Mouse (Mus musculus) Patski (cell line): ENCODE data around the gene Arl5c. TPM values are rescaled to one million over a fixed set of nuclear protein-coding genes. Genes with fewer than 3 reads are reported as not detected.
A peak's percentile ranks its signal among the peaks of the same experiment; 100 is the strongest.
"Not testable (repeated sequence)": the region's sequence is repeated elsewhere in the genome, so short reads cannot be mapped to it uniquely, and the experiment has no call there.

ENCODE experiments used
- ATAC-seq: fragments of 100-300 bp; one replicate; pipeline ENCODE4 v1.8.0; 2021
- CTCF ChIA-PET: fragments of 350-600 bp; sonication (Branson Sonifier 250); formaldehyde crosslinking; loops from one replicate; lab custom pipeline; 2022; ENCODE audit warnings: inconsistent platforms; lab: Charles Lee
- POLR2A ChIA-PET: fragments of 350-600 bp; sonication (Branson Sonifier 250); formaldehyde crosslinking; loops from one replicate; lab custom pipeline; 2022; ENCODE audit warnings: antibody characterized with exemption, inconsistent platforms; lab: Charles Lee
- DNase-seq: peaks from one replicate; pipeline ENCODE4 v3.0.0-alpha.2; 2011; ENCODE audit warnings: low read depth, low spot score
- H3K27me3 ChIP-seq: fragments of 371-371 bp; one replicate; pipeline ENCODE4 v1.5.1; 2021
- CTCF ChIP-seq: fragments of 100-300 bp; IDR thresholded peaks from one replicate; pipeline ENCODE4 v1.5.1; 2021
- in situ Hi-C: fragments of 300-500 bp; cut with MboI; formaldehyde crosslinking; loops from 3 replicates; pipeline ENCODE4 v1.11.1; 2018; ENCODE audit warnings: low pct_unique_long_range_greater_than_20kb, mixed read lengths
- polyA plus RNA-seq: library from polyadenylated mRNA; unstranded; gene quantifications from one replicate; pipeline ENCODE4 v1.2.3, GENCODE M21; 2021

Gene Arl5c
- polyA plus RNA-seq, 1 experiment from 2014 or later: 2.0 TPM

GRCm38 (mm10) chr11:97955146-97955902, 40.7 kb downstream of the Arl5c start:
- CTCF ChIA-PET: interaction anchor here (1.1 kb wide), 1 partner anchor 10 kb away, joined by 3 read pairs; no protein-coding TSS in a partner anchor
- no peak for ATAC-seq
- TF ChIP-seq CTCF: no peak
- in situ Hi-C loops: no loop called here
- no peaks in the 10 kb centered on the region for H3K27me3 ChIP-seq
- POLR2A ChIA-PET: no interaction called here
- no peak for DNase-seq

GRCm38 (mm10) chr11:97954469-97955141, 41.4 kb downstream of the Arl5c start:
- ATAC-seq: no peak
- H3K27me3 ChIP-seq: no peaks in the 10 kb centered on the region
- ChIA-PET POLR2A (no interaction called here), CTCF (no interaction called here)
- no peak for DNase-seq
- TF ChIP-seq CTCF: no peak
- in situ Hi-C loops: no loop called here

- CTCF ChIA-PET: interaction anchor here (0.9 kb wide), 1 partner anchor 10 kb away, joined by 4 read pairs; no protein-coding TSS in a partner anchor
- TF ChIP-seq CTCF: no peak
- in situ Hi-C loops: no loop called here
- ATAC-seq (no peak), DNase-seq (no peak)
- no peaks in the 10 kb centered on the region for H3K27me3 ChIP-seq
- POLR2A ChIA-PET: no interaction called here
Measured at GRCm38 (mm10) chr11:97953939-97954275, 42.1 kb downstream of the Arl5c start.

DNA sequence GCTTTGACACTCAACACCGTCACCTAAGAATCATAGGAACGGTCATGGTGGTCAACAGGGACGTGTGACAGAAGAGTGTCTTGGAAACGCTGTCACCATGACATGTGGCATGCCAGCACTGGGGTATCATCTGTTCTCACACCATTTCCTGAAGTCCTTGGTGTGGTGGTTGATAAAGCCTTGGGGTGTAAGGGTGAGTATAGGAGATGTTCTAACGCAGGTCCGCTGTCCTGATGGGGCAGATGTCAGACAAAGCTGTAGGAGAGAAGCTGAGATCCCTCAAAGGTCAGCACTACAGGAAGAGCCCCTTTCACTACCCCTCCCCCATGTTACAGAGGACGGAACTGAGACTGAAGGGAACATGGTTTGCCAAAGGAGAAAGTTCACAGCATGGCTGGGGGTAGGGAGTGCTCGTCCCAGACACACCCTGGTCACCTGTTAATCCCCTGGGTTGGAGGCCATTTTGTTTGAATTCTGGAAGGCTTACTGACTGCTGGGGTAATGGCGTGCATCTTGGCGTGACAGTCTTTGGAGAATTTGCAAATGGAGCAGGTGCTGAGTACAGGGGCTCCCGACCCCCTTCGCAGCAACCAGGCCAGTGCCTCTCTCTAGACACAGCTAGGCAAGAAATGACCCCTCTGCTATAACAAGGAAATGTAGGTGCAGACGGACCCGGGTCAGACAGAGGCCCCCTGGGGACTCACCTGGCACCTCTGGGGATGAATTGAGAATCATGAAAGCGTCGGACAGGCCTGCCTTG, 42.6 kb downstream of the Arl5c start:
- no peak for ATAC-seq
- ChIA-PET POLR2A (no interaction called here), CTCF (interaction anchor here (0.9 kb wide), 1 partner anchor 9 kb away, joined by 4 read pairs; no protein-coding TSS in a partner anchor)
- TF ChIP-seq CTCF: no peak
- in situ Hi-C loops: no loop called here
- H3K27me3 ChIP-seq: no peaks in the 10 kb centered on the region
- DNase-seq: no peak

DNA sequence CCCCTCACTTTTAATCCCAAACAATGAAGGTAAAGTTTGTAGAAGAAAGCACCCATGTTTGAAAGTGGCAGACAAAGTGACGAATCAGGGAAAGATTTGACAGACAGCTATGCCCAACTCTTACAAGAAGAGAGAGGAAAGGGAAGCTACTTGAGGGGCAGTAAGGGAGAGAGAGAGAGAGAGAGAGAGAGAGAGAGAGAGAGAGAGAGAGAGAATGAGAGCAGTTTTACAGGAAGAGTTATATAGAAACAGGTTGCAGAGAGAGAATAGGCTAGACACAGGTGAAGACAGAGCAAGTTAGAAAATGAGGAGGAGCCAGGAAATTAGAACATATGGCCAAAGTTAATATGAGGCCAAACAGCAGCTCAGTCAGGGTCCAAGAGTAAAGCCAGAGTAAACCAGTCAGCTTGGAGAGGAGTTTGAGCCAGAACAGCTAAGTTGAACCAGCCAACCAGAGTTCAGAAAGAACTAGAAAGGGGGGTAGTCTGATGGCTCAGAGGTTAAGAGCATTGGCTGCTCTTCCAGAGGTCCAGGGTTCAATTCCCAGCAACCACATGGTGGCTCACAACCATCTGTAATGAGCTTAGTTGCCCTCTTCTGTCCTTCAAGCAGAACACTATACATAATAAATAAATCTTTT, 43.5 kb downstream of the Arl5c start:
- no peak for ATAC-seq
- in situ Hi-C loops: no loop called here
- TF ChIP-seq CTCF: no peak

DNA sequence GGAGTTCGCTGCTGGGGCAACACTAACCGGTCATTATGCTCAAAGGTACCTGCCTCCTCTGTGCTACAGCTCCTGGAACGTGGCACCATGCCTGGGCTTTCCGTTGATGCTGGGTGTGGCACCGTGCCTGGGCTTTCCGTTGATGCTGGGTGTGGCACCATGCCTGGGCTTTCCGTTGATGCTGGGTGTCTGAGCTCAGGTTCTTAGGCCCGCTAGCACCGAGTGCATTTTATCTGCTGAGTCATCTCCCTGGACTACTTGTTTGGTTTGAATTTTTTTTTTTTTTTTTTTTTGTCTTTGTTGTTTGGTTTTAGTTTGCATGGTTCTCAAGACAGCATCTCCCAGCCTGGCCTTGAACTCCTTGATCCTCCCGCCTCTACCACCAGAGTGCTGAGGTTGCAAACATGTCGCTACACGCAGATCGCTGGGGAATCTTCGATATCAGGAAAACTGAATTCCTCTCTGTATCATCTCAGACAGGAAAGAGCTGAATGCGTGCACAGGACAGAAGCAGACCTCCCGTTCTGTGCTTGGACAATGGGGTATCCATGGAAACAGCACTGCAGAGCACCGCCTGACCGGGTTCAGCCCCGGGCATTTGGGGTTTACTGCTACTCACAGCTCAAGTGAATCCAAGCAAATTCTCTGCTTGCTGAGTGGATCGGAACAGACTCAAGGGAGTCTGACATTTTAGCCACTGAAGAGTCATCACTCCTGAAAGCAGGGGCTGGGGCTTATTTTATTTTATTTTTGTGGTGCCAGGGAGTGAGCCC, 46.1 kb downstream of the Arl5c start:
- no peak for TF ChIP-seq CTCF
- peak; percentile 57 for DNase-seq
- ChIA-PET POLR2A (interaction anchor here (1.2 kb wide), 1 partner anchor 12 kb away, joined by 5 read pairs; no protein-coding TSS in a partner anchor), CTCF (no interaction called here)
- in situ Hi-C loops: no loop called here
- H3K27me3 ChIP-seq: no peaks in the 10 kb centered on the region
- peak; percentile 39 for ATAC-seq

More for the DNA sequence above, 43.5 kb downstream of the Arl5c start:
- ChIA-PET POLR2A (no interaction called here), CTCF (interaction anchor here (1.1 kb wide), 1 partner anchor 36 kb away, joined by 5 read pairs; no protein-coding TSS in a partner anchor)
- no peak for DNase-seq
- H3K27me3 ChIP-seq: no peaks in the 10 kb centered on the region

GRCm38 (mm10) chr11:97947426-97947825, 48.6 kb downstream of the Arl5c start:
- no peaks in the 10 kb centered on the region for H3K27me3 ChIP-seq
- no peak for TF ChIP-seq CTCF
- ATAC-seq (no peak), DNase-seq (no peak)
- CTCF ChIA-PET: interaction anchor here (1.0 kb wide), 1 partner anchor 40 kb away, joined by 3 read pairs; no protein-coding TSS in a partner anchor
- in situ Hi-C loops: no loop called here
- POLR2A ChIA-PET: no interaction called here

GRCm38 (mm10) chr11:97945738-97946289, 50.2 kb downstream of the Arl5c start:
- in situ Hi-C loops, DNase-seq, ATAC-seq, H3K27me3 ChIP-seq: not testable (repeated sequence)
- ChIA-PET CTCF (interaction anchor here (1.1 to 1.9 kb wide), 3 partner anchors 8 to 42 kb away, joined by 3 to 5 read pairs (median 3); no protein-coding TSS in a partner anchor), POLR2A (interaction anchor here (0.5 kb wide), 1 partner anchor 1538 kb away, joined by 4 read pairs; no protein-coding TSS in a partner anchor)

DNA sequence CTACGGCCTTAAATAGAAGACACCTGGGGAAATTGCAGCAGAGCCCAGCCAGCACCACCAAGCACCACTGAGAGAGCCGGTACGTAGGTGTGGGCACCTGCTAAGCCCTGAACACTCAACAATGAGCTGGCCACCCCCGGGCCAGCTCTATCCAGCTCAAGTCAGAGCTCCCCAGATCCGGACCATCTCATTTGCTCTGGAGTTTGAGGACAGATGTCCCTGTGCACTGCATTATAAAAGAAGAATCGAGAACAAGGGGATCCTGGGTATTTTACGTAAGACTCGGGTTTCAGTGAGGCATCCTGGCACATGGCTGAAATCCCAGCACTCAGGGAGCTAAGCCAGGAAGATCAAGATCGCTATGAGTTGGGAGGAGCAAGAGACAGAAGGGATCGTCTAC, 51.0 kb downstream of the Arl5c start:
- CTCF ChIA-PET: interaction anchor here (1.1 to 1.9 kb wide), 3 partner anchors 9 to 43 kb away, joined by 3 to 5 read pairs (median 4); no protein-coding TSS in a partner anchor
- in situ Hi-C loops: no loop called here
- no peaks in the 10 kb centered on the region for H3K27me3 ChIP-seq
- POLR2A ChIA-PET: no interaction called here
- no peak for TF ChIP-seq CTCF
- ATAC-seq (no peak), DNase-seq (no peak)
